Mouse (Mus musculus) kidney, embryonic 15.5 days (tissue): ENCODE results near the gene Trem3. TPM values are rescaled to one million over a fixed set of nuclear protein-coding genes. Genes with fewer than 3 reads are reported as not detected.

Experiments used
- ATAC-seq: fragments of 200-750 bp; cut with Nextera tagmentation; replicated peaks from 2 replicates; pipeline ENCODE4 v1.8.0; 2017; ENCODE audit warnings: moderate TSS enrichment; ENCODE audit not compliant: low FRiP score
- H3K27ac ChIP-seq: fragments of 300-500 bp; sonication (generic); 2 replicates; pipeline ENCODE4 v1.5.1; 2015; ENCODE audit warnings: mild to moderate bottlenecking, inconsistent platforms
- H3K27me3 ChIP-seq: fragments of 300-500 bp; sonication (generic); 2 replicates; pipeline ENCODE4 v1.6.1; 2015; ENCODE audit warnings: inconsistent platforms
- H3K36me3 ChIP-seq: fragments of 300-500 bp; sonication (generic); 2 replicates; pipeline ENCODE4 v1.6.1; 2015; ENCODE audit warnings: inconsistent platforms
- H3K4me1 ChIP-seq: fragments of 300-500 bp; sonication (generic); 2 replicates; pipeline ENCODE4 v1.6.1; 2015; ENCODE audit warnings: inconsistent platforms
- H3K4me2 ChIP-seq: fragments of 300-500 bp; sonication (generic); 2 replicates; pipeline ENCODE4 v1.6.1; 2015; ENCODE audit warnings: moderate library complexity, mild to moderate bottlenecking, inconsistent platforms
- H3K4me3 ChIP-seq: fragments of 300-500 bp; sonication (generic); replicated peaks from 2 replicates; pipeline ENCODE4 v1.5.1; 2015; ENCODE audit warnings: mild to moderate bottlenecking, inconsistent platforms
- H3K9ac ChIP-seq: fragments of 300-500 bp; sonication (generic); 2 replicates; pipeline ENCODE4 v1.6.1; 2015; ENCODE audit warnings: mild to moderate bottlenecking, inconsistent platforms
- H3K9me3 ChIP-seq: fragments of 300-500 bp; sonication (generic); replicated peaks from 2 replicates; pipeline ENCODE4 v1.6.1; 2016; ENCODE audit warnings: inconsistent platforms
- WGBS: fragments of 180-500 bp; shearing (Covaris S2); methylation state at CpG from one replicate; pipeline ENCODE4 v1.1.7; 2015; ENCODE audit warnings: mixed read lengths; 5-methylcytosine and 5-hydroxymethylcytosine counted together
- polyA plus RNA-seq: library from polyadenylated mRNA; unstranded; fragments of >200 nt; fragmentation: Nextera tagmentation; extraction: Ambion mirVana; gene quantifications from 2 replicates; pipeline ENCODE4 v1.2.1, GENCODE M21; 2015

The Trem3 gene
- polyA plus RNA-seq, 1 experiment from 2014 or later = not detected

DNA sequence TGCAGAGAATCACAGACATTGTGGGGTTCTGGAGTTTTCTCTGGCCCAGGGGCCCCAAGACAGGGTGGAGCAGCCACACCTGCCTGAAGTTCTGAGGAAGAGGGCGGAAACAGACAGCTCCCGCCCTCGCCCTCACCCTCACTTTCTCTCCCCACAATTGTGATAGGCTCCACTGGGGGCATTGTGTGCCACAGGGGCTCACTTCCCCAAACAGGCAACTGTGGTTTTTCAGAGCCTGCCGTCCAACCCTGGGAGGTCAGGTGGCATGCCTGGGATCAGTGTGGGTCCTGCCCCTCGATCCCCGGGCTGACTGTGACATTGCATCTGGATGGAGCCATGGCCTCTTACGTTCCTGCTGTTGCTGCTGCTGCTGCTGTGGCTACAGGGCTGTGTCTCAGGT, 52.6 kb downstream of the Trem3 start:
- H3K27me3 ChIP-seq = no peaks in the 10 kb centered on the region
- no peak overlapping the region for H3K27ac ChIP-seq
- H3K4me3 ChIP-seq = no peak overlapping the region
- no peaks in the 10 kb centered on the region for H3K9me3 ChIP-seq
- 71% methylated on average over 7 of the region's 7 CpGs for WGBS
- H3K36me3 ChIP-seq = no peaks in the 10 kb centered on the region
- no peak for ATAC-seq
- H3K4me2 ChIP-seq = no peak overlapping the region
- no peak overlapping the region for H3K9ac ChIP-seq
- H3K4me1 ChIP-seq = no peaks in the 10 kb centered on the region

DNA sequence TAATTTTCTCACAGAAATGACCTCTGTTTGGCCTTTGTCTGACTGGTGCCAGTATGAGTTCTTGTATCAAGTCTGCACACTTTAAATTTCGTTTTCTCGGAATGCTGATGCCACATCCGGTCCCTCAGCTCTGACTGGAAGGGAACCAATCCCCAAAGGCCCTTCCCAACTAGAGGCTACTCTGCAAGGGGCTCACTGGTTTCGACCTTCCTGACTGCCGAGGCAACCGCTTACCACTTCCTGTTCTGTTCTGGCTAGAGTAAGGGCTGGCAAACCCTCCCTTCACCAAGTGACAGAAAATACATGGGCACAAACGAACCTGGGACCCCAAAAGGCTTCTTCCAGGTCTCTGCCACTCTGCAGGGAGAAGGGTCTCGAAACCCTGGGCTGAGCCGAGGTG, 53.3 kb downstream of the Trem3 start:
- ATAC-seq = no peak
- Histone ChIP-seq H3K4me1 (no peaks in the 10 kb centered on the region), H3K27ac (no peak overlapping the region), H3K27me3 (no peaks in the 10 kb centered on the region), H3K36me3 (no peaks in the 10 kb centered on the region), H3K9me3 (no peaks in the 10 kb centered on the region), H3K4me3 (no peak overlapping the region), H3K4me2 (no peak overlapping the region), H3K9ac (no peak overlapping the region)
- WGBS = 77% methylated on average over 9 of the region's 9 CpGs

DNA sequence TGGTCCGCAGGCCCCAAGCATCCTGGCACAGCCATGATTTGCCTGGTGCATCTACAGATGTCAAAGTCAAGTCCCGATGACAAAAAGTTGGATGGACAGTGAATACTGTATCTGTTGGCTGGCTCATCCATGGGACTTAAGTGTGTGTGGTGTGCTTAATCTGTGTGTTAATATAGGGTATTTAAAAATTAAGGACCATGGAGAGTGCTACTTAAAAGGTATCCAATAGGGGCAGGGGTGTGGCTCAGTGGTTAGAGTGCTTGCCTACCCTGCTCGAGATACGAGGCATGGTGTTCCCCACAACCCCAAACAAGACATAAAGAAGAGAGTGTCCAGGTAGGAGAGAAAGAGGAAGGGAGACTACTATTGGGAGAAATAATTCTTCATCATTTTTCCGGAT, 54.2 kb downstream of the Trem3 start:
- H3K4me1 ChIP-seq = no peaks in the 10 kb centered on the region
- H3K27me3 ChIP-seq = no peaks in the 10 kb centered on the region
- no peak overlapping the region for H3K4me2 ChIP-seq
- no peak overlapping the region for H3K9ac ChIP-seq
- WGBS = 87% methylated on average over 5 of the region's 5 CpGs
- H3K36me3 ChIP-seq = no peaks in the 10 kb centered on the region
- no peak overlapping the region for H3K27ac ChIP-seq
- H3K4me3 ChIP-seq = no peak overlapping the region
- ATAC-seq = no peak
- no peaks in the 10 kb centered on the region for H3K9me3 ChIP-seq

Other genes starting within 250 kb of the Trem3 start
- gene 1700122O11Rik, start 209.5 kb upstream of the Trem3 start, polyA plus RNA-seq = not detected in 2 replicates
- not detected in 2 replicates for gene 1700067P10Rik, start 158.5 kb upstream of the Trem3 start, polyA plus RNA-seq
- gene 9830107B12Rik, start 101.5 kb upstream of the Trem3 start, polyA plus RNA-seq = not detected in 2 replicates
- gene A530064D06Rik, start 80.5 kb upstream of the Trem3 start, polyA plus RNA-seq = not detected in 2 replicates
- 0.05 and 0.08 TPM in 2 replicates for gene Trem1, start 15.0 kb upstream of the Trem3 start, polyA plus RNA-seq
- gene Treml4, start 16.5 kb downstream of the Trem3 start, polyA plus RNA-seq = 0.49 and 0.60 TPM in 2 replicates
- 0.13 and 0.29 TPM in 2 replicates for gene Treml2, start 51.7 kb downstream of the Trem3 start, polyA plus RNA-seq
- gene B430306N03Rik, start 68.4 kb downstream of the Trem3 start, polyA plus RNA-seq = 0.23 and 0.39 TPM in 2 replicates
- gene Trem2, start 98.6 kb downstream of the Trem3 start, polyA plus RNA-seq = 2.4 and 2.9 TPM in 2 replicates
- gene Treml1, start 112.1 kb downstream of the Trem3 start, polyA plus RNA-seq = 0.60 and 1.3 TPM in 2 replicates
- gene Nfya, start 162.1 kb downstream of the Trem3 start, polyA plus RNA-seq = 15.8 and 17.8 TPM in 2 replicates
- 72.4 and 74.9 TPM in 2 replicates for gene Oard1, start 162.2 kb downstream of the Trem3 start, polyA plus RNA-seq
- 4.2 and 6.9 TPM in 2 replicates for gene Apobec2, start 185.2 kb downstream of the Trem3 start, polyA plus RNA-seq
- gene Tspo2, start 203.7 kb downstream of the Trem3 start, polyA plus RNA-seq = 2.4 and 4.1 TPM in 2 replicates
- 5.6 and 5.7 TPM in 2 replicates for gene Unc5cl, start 207.1 kb downstream of the Trem3 start, polyA plus RNA-seq